Mouse (Mus musculus): Measurements from ENCODE around the gene Tmem8b.

DNA sequence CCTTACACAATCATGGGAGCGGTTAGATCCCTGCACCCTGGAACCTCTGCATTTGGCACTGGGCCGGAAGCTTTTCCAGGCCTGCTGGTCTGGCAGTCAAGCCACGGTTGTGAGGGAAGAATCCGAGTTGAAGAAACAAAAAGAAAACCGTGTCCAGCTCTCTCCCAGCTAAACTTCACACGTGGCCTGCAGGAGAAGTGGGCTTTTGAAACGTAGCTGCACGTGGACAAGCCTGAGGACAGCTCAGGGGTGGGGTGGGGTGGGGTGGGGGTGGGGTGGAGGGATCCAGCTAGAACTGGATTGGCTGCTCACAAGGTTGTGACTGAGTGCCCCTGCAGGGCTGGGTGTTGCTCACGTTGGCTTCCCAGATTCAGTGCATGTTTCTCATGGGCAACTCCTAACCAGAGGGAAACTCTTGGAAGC is 26.5 kb downstream of the Tmem8b start:
- TF ChIP-seq EP300 (optimal IDR thresholded peaks at IDR 0.05) (no peak), CTCF (IDR thresholded peaks at IDR 0.05; ENCODE audit: low read depth) (no peak; the same call in 1 of the 2 replicates)

Measured in stomach, postnatal 0 days (tissue).